8 mouse cellular contexts compared by ENCODE assay signal in the genomic region with DNA sequence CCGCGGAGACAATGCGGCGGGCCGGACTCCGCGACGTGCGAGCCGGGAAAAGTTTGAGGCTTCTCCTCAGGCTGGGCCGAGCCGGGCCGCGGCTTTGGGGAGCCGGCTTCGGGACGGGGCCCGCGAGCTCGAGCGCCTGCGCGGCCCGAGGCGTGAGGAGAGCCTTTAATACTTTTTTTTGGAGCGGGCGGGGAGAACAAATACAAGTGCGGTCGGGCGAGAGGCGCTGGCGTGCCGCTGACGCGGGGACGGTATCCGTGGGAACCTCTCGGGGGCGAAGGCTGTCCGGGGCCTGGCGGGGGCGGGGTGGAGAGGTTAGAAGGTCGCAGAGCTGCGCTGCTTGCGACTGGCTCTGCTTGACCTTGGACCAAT.
DNase-seq lines count a peak whose midpoint lies in the region; ATAC-seq and TF ChIP-seq lines count a peak whose summit lies in the region.

No protein-coding gene starts in this region.

- TF ChIP-seq CTCF in cerebellum, adult 2 months (IDR thresholded peaks at IDR 0.05; ENCODE audit: borderline replicate concordance, insufficient read depth, low read depth, low read length): no peak
- no peak for TF ChIP-seq CTCF in forebrain, postnatal 0 days (IDR thresholded peaks at IDR 0.05; ENCODE audit: low read depth)

- H3K27ac ChIP-seq in cerebellum, adult 2 months (ENCODE audit: insufficient read depth, low read length): peak overlapping the region; percentile 71
- H3K27ac ChIP-seq in forebrain, postnatal 0 days (ENCODE audit: low read depth, low read length): peak overlapping the region; percentile 94
- H3K27ac ChIP-seq in lung, embryonic 16.5 days (ENCODE audit: low read length): peak overlapping the region; percentile 91

- peak overlapping the region; percentile 72 for H3K9ac ChIP-seq in forebrain, postnatal 0 days
- peak overlapping the region; percentile 86 for H3K9ac ChIP-seq in lung, embryonic 16.5 days (ENCODE audit: low read length)

- no peaks in the 10 kb centered on the region for H3K27me3 ChIP-seq in cerebellum, adult 2 months (ENCODE audit: control insufficient read depth, insufficient read depth, low read length)
- H3K27me3 ChIP-seq in forebrain, postnatal 0 days (ENCODE audit: insufficient read depth, low read length): no peaks in the 10 kb centered on the region
- H3K27me3 ChIP-seq in lung, embryonic 16.5 days (ENCODE audit: control insufficient read depth, insufficient read depth, low read depth, low read length): no peaks in the 10 kb centered on the region

- peak overlapping the region; percentile 84 for H3K4me2 ChIP-seq in forebrain, postnatal 0 days (ENCODE audit: low read depth)
- peak overlapping the region; percentile 79 for H3K4me2 ChIP-seq in lung, embryonic 16.5 days (ENCODE audit: low read depth, low read length)

- WGBS in cerebellum, adult 2 months: under 1% methylated on average over 45 of the region's 45 CpGs
- WGBS in forebrain, postnatal 0 days: under 1% methylated on average over 44 of the region's 45 CpGs
- WGBS in lung, embryonic 16.5 days: 0% methylated on average over 44 of the region's 45 CpGs

- peaks cover 6% of the 10 kb centered on the region; the same call in 1 of the 2 replicates for H3K4me1 ChIP-seq in cerebellum, adult 2 months (ENCODE audit: control insufficient read depth, insufficient read depth, low read length)
- no peaks in the 10 kb centered on the region for H3K4me1 ChIP-seq in forebrain, postnatal 0 days (ENCODE audit: insufficient read depth)
- H3K4me1 ChIP-seq in lung, embryonic 16.5 days (replicated peaks; ENCODE audit: control insufficient read depth, insufficient read depth, low read length): peaks cover 12% of the 10 kb centered on the region; the same call in 1 of the 2 replicates

- no peaks in the 10 kb centered on the region for H3K9me3 ChIP-seq in forebrain, postnatal 0 days (ENCODE audit: low read length)
- no peaks in the 10 kb centered on the region for H3K9me3 ChIP-seq in lung, embryonic 16.5 days (ENCODE audit: control insufficient read depth, low read length)

- DNase-seq in MEL-GATA-1-ER (ENCODE audit: extremely low read depth, low read depth): peak; percentile 27
- DNase-seq in cerebellum, adult 2 months: peak; percentile 82
- peak; percentile 82 for DNase-seq in forebrain, postnatal 0 days
- peak; percentile 86 for DNase-seq in heart, postnatal 4 days
- peak; percentile 18 for DNase-seq in layer of hippocampus, adult 9-10 months (ENCODE audit: low spot score)
- DNase-seq in retina, adult 2 months (ENCODE audit: low read depth, low spot score): peak; percentile 63
- peak; percentile 14 for DNase-seq in thymus, postnatal 25 days

- peak overlapping the region; percentile 85 for H3K4me3 ChIP-seq in cerebellum, adult 2 months (replicated peaks; ENCODE audit: insufficient read depth, low read depth, low read length)
- H3K4me3 ChIP-seq in forebrain, postnatal 0 days (ENCODE audit: low read depth, low read length): peak overlapping the region; percentile 55
- H3K4me3 ChIP-seq in lung, embryonic 16.5 days (ENCODE audit: low read length): peak overlapping the region; percentile 85

- no peak for TF ChIP-seq POLR2A in cerebellum, adult 2 months (IDR thresholded peaks at IDR 0.05; ENCODE audit: borderline replicate concordance, insufficient read depth, low read length)

- H3K36me3 ChIP-seq in forebrain, postnatal 0 days (ENCODE audit: insufficient read depth): no peaks in the 10 kb centered on the region
- 0 out of 2 replicates have a peak, but pooled peaks cover 2% of the 10 kb centered on the region for H3K36me3 ChIP-seq in lung, embryonic 16.5 days (ENCODE audit: control insufficient read depth, insufficient read depth, low read length)

- peak; percentile 61 for ATAC-seq in forebrain, postnatal 0 days
- ATAC-seq in lung, embryonic 16.5 days (ENCODE audit: low read depth): peak; percentile 71

Comparison
In these comparisons a context has a peak if more than half of its experiments do, and no peak if none do; other contexts are left out.
1. Peak in every context shown above with its lines: DNase-seq, ATAC-seq, H3K4me3 ChIP-seq and H3K27ac ChIP-seq.
2. DNase-seq: peak in every context shown above with its lines; median percentile 86 in heart, postnatal 4 days; 82 in cerebellum, adult 2 months; 82 in forebrain, postnatal 0 days; 63 in retina, adult 2 months; 27 in MEL-GATA-1-ER; 18 in layer of hippocampus, adult 9-10 months; 14 in thymus, postnatal 25 days.